Mouse (Mus musculus): ENCODE measurements around the gene Arhgef7.

GRCm38 (mm10) chr8:11815206-11815605, 87.7 kb downstream of the Arhgef7 start:
- no peak for TF ChIP-seq POLR2A (IDR thresholded peaks at IDR 0.05; ENCODE audit: insufficient read depth, low read depth, low read length)
- no peak for TF ChIP-seq CTCF (IDR thresholded peaks at IDR 0.05; ENCODE audit: insufficient read depth, low read depth, low read length)

All from olfactory bulb, adult 2 months (tissue).